Mouse (Mus musculus): ENCODE data around the gene Ano6. TPM values are rescaled to one million over a fixed set of nuclear protein-coding genes. Genes with fewer than 3 reads are reported as not detected.
A peak's percentile ranks its signal among the peaks of the same experiment; 100 is the strongest.

The Ano6 gene
- polyA plus RNA-seq, 1 experiment from 2014 or later: 38.9 TPM

- Histone ChIP-seq H3K27ac (ENCODE audit: low read length) (peak overlapping the region; percentile 75), H3K9ac (replicated peaks; ENCODE audit: low read depth) (no peak overlapping the region), H3K4me2 (replicated peaks; ENCODE audit: low read depth, low read length) (no peak overlapping the region), H3K27me3 (replicated peaks; ENCODE audit: insufficient read depth, low read length) (no peaks in the 10 kb centered on the region), H3K4me3 (ENCODE audit: low read depth, low read length) (no peak overlapping the region), H3K9me3 (ENCODE audit: low read length) (no peaks in the 10 kb centered on the region), H3K4me1 (ENCODE audit: insufficient read depth, low read depth, low read length) (peaks cover 24% of the 10 kb centered on the region; the same call in 1 of the 2 replicates), H3K36me3 (ENCODE audit: insufficient read depth, low read length) (no peaks in the 10 kb centered on the region)
- 40% methylated on average over 7 of the region's 7 CpGs for WGBS
- peak; percentile 83 for TF ChIP-seq EP300 (IDR thresholded peaks at IDR 0.05)
- no peak for TF ChIP-seq CTCF (IDR thresholded peaks at IDR 0.05)
- DNase-seq (ENCODE audit: low spot score) (peak; percentile 89), ATAC-seq (peak; percentile 76)
Measured at GRCm38 (mm10) chr15:95906017-95906749, 115.5 kb downstream of the Ano6 start.

- Histone ChIP-seq H3K36me3 (ENCODE audit: insufficient read depth, low read length) (no peaks in the 10 kb centered on the region), H3K4me2 (replicated peaks; ENCODE audit: low read depth, low read length) (no peak overlapping the region), H3K27me3 (replicated peaks; ENCODE audit: insufficient read depth, low read length) (no peaks in the 10 kb centered on the region), H3K4me1 (ENCODE audit: insufficient read depth, low read depth, low read length) (peaks cover 24% of the 10 kb centered on the region; the same call in 1 of the 2 replicates), H3K27ac (ENCODE audit: low read length) (peak overlapping the region; percentile 75), H3K9me3 (ENCODE audit: low read length) (no peaks in the 10 kb centered on the region), H3K4me3 (ENCODE audit: low read depth, low read length) (no peak overlapping the region), H3K9ac (replicated peaks; ENCODE audit: low read depth) (no peak overlapping the region)
- 0 out of 2 replicates have a peak, but pooled peaks have one; percentile 0 for ATAC-seq
- DNase-seq (ENCODE audit: low spot score): no peak
- TF ChIP-seq CTCF (IDR thresholded peaks at IDR 0.05) (no peak; the same call in 1 of the 2 replicates), EP300 (IDR thresholded peaks at IDR 0.05) (no peak)
- 59% methylated on average over 1 of the region's 1 CpGs for WGBS
Measured at GRCm38 (mm10) chr15:95906891-95907290, 116.2 kb downstream of the Ano6 start.

- Histone ChIP-seq H3K4me1 (ENCODE audit: insufficient read depth, low read depth, low read length) (peaks cover 24% of the 10 kb centered on the region; the same call in 1 of the 2 replicates), H3K4me3 (ENCODE audit: low read depth, low read length) (no peak overlapping the region), H3K9me3 (ENCODE audit: low read length) (no peaks in the 10 kb centered on the region), H3K27me3 (replicated peaks; ENCODE audit: insufficient read depth, low read length) (no peaks in the 10 kb centered on the region), H3K4me2 (replicated peaks; ENCODE audit: low read depth, low read length) (no peak overlapping the region), H3K36me3 (ENCODE audit: insufficient read depth, low read length) (no peaks in the 10 kb centered on the region), H3K27ac (ENCODE audit: low read length) (no peak overlapping the region), H3K9ac (replicated peaks; ENCODE audit: low read depth) (no peak overlapping the region)
- 54% methylated on average over 10 of the region's 10 CpGs for WGBS
- ATAC-seq: peak; percentile 68
- DNase-seq (ENCODE audit: low spot score): peak; percentile 64
- no peak for TF ChIP-seq CTCF (IDR thresholded peaks at IDR 0.05)
- TF ChIP-seq EP300 (IDR thresholded peaks at IDR 0.05): no peak
Measured at GRCm38 (mm10) chr15:95907337-95907736, 116.7 kb downstream of the Ano6 start.

GRCm38 (mm10) chr15:95907909-95908308 is 117.3 kb downstream of the Ano6 start:
- Histone ChIP-seq H3K9me3 (ENCODE audit: low read length) (no peaks in the 10 kb centered on the region), H3K27ac (ENCODE audit: low read length) (no peak overlapping the region), H3K27me3 (replicated peaks; ENCODE audit: insufficient read depth, low read length) (no peaks in the 10 kb centered on the region), H3K4me3 (ENCODE audit: low read depth, low read length) (no peak overlapping the region), H3K9ac (replicated peaks; ENCODE audit: low read depth) (no peak overlapping the region), H3K4me2 (replicated peaks; ENCODE audit: low read depth, low read length) (no peak overlapping the region), H3K36me3 (ENCODE audit: insufficient read depth, low read length) (no peaks in the 10 kb centered on the region), H3K4me1 (ENCODE audit: insufficient read depth, low read depth, low read length) (peaks cover 21% of the 10 kb centered on the region; the same call in 1 of the 2 replicates)
- TF ChIP-seq CTCF (IDR thresholded peaks at IDR 0.05): no peak
- WGBS: 96% methylated on average over 1 of the region's 1 CpGs
- DNase-seq (ENCODE audit: low spot score) (no peak), ATAC-seq (no peak)

- Histone ChIP-seq H3K4me1 (ENCODE audit: insufficient read depth, low read depth, low read length) (peaks cover 20% of the 10 kb centered on the region; the same call in 1 of the 2 replicates), H3K36me3 (ENCODE audit: insufficient read depth, low read length) (no peaks in the 10 kb centered on the region), H3K9ac (replicated peaks; ENCODE audit: low read depth) (no peak overlapping the region), H3K4me3 (ENCODE audit: low read depth, low read length) (no peak overlapping the region), H3K27me3 (replicated peaks; ENCODE audit: insufficient read depth, low read length) (no peaks in the 10 kb centered on the region), H3K27ac (ENCODE audit: low read length) (no peak overlapping the region; the same call in 1 of the 2 replicates), H3K9me3 (ENCODE audit: low read length) (no peaks in the 10 kb centered on the region), H3K4me2 (replicated peaks; ENCODE audit: low read depth, low read length) (no peak overlapping the region)
- 53% methylated on average over 3 of the region's 3 CpGs for WGBS
- DNase-seq (ENCODE audit: low spot score): no peak
- TF ChIP-seq EP300 (IDR thresholded peaks at IDR 0.05): no peak
- no peak for TF ChIP-seq CTCF (IDR thresholded peaks at IDR 0.05)
- no peak for ATAC-seq
Measured at GRCm38 (mm10) chr15:95910099-95910780, 119.6 kb downstream of the Ano6 start.

GRCm38 (mm10) chr15:95914963-95915362 is 124.3 kb downstream of the Ano6 start:
- ATAC-seq: no peak
- Histone ChIP-seq H3K27me3 (replicated peaks; ENCODE audit: insufficient read depth, low read length) (no peaks in the 10 kb centered on the region), H3K4me3 (ENCODE audit: low read depth, low read length) (no peak overlapping the region), H3K27ac (ENCODE audit: low read length) (no peak overlapping the region), H3K36me3 (ENCODE audit: insufficient read depth, low read length) (0 out of 2 replicates have a peak, but pooled peaks cover 4% of the 10 kb centered on the region), H3K9me3 (ENCODE audit: low read length) (no peaks in the 10 kb centered on the region), H3K4me1 (ENCODE audit: insufficient read depth, low read depth, low read length) (peaks cover 4% of the 10 kb centered on the region; the same call in 1 of the 2 replicates), H3K9ac (replicated peaks; ENCODE audit: low read depth) (no peak overlapping the region), H3K4me2 (replicated peaks; ENCODE audit: low read depth, low read length) (no peak overlapping the region)
- WGBS: 74% methylated on average over 3 of the region's 3 CpGs
- TF ChIP-seq CTCF (IDR thresholded peaks at IDR 0.05) (no peak), EP300 (IDR thresholded peaks at IDR 0.05) (no peak)
- no peak for DNase-seq (ENCODE audit: low spot score)
